Mouse (Mus musculus) frontal cortex, postnatal 25 days (tissue): Measurements from ENCODE around the gene Igf2bp3.

Experiments
- DNase-seq, 2 experiments: peaks; one replicate each; pipeline ENCODE4 v3.0.0; 2022; ENCODE audit warnings: low spot score in 2 of 2

Gene Igf2bp3

GRCm38 (mm10) chr6:49174616-49175015 lies 40.1 kb downstream of the Igf2bp3 start:
- no peak for DNase-seq

DNA sequence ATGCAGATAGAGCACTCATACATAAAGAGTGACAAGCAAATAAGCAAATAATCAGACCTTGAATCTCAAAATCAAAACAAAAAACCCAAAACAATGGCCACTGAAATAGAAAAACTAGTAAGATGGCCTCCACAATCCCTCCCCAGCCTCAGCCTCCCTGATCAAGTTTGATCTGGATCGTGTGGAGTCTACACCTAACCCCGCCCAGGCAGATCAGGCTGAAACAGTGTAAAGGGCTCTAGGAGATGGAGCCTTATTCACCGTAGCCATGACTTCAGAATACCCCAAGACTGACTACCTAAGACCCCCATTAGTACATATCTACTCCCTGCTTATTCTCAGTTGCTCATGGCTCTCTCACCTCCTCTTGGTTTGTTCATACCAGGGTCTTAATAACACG lies 41.1 kb downstream of the Igf2bp3 start:
- DNase-seq: no peak

GRCm38 (mm10) chr6:49173265-49173664 lies 41.5 kb downstream of the Igf2bp3 start:
- DNase-seq: no peak

DNA sequence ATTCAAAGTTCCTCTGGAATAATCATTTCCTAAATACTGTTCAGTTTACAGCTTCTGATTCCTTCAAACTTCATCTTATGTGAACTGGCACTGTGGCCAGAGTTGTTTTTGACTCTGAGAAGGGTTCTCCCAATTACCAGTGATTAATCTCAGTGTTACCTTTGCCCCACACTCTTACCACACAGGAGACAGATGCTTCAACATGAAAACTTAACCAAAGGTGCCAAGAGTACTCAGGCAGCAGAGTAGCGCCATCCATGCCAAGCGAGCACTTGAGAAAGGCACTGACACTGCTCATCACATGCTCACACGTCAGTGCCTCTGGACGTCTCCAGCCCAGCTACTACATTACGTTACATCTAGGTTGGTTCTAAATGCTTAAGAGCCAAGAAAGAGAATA lies 43.5 kb downstream of the Igf2bp3 start:
- no peak for DNase-seq

GRCm38 (mm10) chr6:49168648-49169047 lies 46.1 kb downstream of the Igf2bp3 start:
- no peak for DNase-seq

- DNase-seq: no peak
These were observed 47.4 kb downstream of the Igf2bp3 start for GRCm38 (mm10) chr6:49167406-49167805.

DNA sequence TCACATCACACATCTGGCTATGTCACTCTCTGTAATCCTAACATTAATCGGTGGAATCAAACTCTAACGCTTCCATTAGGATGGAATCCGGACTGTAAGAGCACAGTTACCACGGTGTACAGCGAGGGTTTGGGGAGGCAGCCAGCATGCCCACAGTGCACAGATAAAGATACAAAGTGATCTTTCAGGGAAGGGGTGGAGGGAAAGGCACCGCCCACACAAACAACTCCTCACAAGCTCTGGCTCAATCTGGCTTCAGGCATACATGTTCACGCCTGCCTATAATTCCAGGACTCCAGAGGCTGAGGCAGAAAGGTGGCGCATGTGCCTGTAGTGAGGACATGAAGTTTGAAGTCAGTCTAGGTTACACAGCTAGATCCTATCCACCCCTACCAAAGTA lies 48.4 kb downstream of the Igf2bp3 start:
- DNase-seq: no peak

DNA sequence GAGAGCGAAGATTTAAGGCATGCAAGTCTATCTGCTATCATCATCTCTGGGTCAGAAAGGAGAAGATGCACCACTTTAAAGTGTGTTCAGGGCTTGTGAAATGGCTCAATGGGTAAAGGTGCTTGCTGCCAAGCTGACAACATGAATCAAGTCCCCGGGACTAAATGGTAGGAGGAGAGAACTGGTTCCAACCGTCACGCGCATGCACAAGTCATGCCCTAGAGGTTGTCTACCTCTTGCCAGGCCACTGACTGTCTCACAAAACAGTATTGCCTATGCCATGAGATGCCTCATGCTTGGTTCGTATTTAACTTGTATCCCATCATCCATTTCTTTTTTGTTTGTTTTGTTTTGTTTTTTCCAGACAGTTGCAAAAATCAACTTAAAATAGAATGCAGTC lies 48.9 kb downstream of the Igf2bp3 start:
- no peak for DNase-seq

GRCm38 (mm10) chr6:49165101-49165500 lies 49.7 kb downstream of the Igf2bp3 start:
- DNase-seq: no peak

DNA sequence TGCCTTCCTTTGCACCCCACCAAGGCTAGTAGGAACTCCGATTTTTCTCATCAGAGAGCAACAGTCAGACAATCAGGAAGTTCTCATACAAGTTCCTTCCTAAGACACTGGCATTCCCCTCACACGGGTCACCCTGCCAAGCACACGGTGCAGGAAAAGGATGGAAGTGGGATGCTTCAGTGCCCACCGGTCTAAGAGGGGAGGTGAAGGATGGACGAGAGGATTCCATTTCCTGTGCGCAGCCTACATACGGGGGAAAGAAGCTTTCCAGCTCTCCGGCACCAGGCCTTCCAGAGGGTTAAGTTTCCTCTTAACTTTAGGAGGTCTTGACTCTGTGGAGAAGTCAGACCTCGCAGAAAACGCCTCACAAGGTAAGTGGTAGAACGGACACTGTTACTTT lies 50.1 kb downstream of the Igf2bp3 start:
- DNase-seq: no peak

GRCm38 (mm10) chr6:49159971-49160370 lies 54.8 kb downstream of the Igf2bp3 start:
- no peak for DNase-seq

DNA sequence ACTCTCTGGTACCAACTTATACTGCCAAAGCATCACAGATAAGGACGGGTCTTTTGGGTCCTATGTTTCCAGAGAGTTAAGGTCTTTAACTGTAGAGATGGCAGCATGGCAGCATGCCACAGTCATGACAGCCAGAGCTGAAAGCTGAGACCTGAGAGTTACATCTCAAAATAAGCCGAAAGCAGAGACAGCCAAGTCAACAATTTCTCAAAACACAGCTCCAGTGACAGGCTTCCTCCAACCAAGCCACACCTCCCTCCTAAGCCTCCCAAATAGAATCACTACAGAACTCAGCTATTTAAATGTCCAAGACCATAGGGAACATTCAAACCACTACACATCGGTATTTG lies 58.0 kb downstream of the Igf2bp3 start:
- no peak for DNase-seq

GRCm38 (mm10) chr6:49156170-49156825 lies 58.5 kb downstream of the Igf2bp3 start:
- DNase-seq: no peak

DNA sequence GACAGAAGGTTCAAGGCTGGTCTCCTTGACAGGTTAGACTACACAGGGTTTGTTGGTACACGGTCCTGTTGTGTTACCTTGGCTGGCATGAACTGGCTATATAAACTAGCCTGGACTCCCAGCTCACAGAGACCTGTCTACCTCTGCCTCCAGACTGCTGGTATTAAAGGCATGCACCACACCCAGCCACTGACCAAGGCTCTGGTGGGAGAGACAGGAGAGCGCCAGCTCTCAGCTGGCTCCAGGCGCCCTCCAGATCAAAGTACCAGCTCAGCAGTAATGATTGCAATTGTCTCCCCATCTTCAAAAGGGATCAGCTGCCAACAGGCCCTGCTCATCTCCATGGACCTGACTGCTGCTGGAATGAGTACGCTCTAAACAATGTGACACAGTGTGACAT lies 63.3 kb downstream of the Igf2bp3 start:
- no peak for DNase-seq

- DNase-seq: no peak
These were observed 64.2 kb downstream of the Igf2bp3 start for GRCm38 (mm10) chr6:49150349-49151229.

DNA sequence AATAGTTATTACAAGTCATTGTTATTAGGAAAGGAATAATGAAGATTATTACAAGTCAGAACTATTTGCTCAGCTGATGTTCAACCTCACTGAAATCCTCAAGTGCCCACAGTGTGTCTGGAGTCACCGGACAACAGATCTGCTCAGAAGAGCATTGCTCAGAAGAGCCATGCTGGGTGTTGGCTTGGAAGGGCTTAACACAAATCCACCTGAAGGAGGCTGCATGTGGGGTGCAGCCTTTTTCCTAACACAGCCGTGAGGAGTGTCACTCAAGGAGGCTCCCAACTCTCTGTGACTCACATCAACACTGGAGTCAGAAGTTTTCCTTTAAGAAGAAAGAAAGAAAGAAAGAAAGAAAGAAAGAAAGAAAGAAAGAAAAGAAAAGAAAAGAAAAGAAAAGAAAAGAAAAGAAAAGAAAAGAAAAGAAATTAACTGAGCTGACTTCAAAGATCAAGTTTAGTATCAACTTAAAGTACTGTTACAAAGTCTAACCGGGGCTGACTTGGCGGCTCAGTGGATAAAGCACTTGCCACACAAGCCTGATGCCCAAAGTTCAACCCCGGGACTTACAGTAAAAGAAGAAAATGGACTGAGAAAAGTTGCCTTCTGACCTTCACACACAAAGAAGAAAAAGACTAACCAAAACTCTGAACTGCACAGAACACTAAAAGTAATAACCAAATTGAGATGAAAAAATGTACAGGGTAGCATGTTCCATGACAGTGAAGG lies 65.4 kb downstream of the Igf2bp3 start:
- no peak for DNase-seq

DNA sequence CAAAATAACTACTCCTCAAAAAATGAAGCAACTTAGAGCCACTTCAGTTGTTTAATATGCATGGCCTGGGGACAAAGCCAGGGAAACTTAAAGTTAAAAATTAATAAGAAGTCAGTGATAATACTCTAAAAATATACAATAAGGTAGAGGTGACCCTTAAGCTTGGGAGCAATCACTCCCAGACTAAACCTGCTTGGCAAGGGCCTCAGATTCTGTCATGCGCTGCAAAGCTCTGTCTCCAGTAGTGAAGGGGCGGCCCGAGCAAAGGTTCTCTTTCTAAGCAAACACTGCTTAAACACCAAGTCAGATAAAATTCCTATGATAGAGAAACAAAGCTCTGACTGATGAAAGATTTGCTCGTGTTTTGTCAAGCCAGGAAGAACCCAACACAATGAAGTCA lies 66.0 kb downstream of the Igf2bp3 start:
- DNase-seq: no peak

DNA sequence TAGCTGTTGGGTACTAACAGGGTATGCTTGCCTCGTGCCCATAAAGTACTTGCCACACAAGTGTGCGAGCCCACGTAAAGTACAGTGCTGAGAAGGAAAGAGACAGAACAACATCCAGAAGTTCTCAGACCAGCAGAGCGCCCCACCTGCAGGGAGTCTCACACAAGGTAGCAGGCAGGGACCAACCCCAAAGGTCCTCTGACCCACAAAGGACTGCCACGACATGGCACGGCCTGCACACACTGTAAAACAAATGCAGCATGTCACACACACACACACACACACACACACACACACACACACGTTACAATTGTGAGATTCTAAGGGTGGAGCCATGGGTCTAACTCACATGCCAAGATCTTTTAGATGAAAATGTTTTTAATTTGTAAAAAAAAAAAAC lies 66.4 kb downstream of the Igf2bp3 start:
- no peak for DNase-seq

- DNase-seq: no peak
These were observed 68.3 kb downstream of the Igf2bp3 start for GRCm38 (mm10) chr6:49146461-49146860.

DNA sequence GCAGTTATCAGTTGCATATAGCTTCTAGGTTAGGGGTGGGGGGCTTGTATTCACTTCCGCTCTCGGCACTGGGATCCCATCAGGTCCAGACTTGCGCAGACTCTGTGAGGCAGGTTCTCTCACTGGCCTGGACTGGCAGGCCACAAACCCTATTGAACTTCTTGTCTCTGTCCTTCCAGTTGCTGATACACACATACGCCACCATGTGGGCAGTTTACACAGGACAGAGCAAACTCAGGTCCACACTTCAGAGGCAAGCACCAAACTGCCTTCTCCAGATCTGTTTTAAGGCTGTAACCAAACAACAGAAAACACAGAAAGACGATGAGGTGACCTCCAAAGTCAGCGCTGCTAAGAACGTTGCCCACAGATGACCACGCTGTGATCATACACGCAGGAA lies 72.3 kb downstream of the Igf2bp3 start:
- DNase-seq: peak in 1 of 2 experiments; percentile 4

DNA sequence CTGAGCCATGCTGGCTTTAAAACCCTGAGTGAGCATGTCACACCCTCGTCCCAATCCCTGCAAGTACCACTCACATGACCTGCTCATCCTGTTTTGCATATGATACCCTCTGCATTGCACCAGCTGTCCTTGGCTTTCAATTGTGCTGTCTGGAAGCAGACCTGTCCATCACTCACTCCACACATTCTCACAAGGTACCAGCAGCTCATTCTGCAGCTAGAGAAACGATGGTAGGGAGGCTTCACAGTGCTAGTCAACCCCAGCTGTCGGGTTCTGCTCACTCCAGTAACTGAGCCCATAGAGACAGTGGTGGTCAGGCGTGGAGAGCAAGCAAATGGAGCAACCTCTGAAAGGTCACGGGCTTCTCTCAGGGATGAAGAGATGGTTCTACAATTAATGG lies 73.6 kb downstream of the Igf2bp3 start:
- no peak for DNase-seq

DNA sequence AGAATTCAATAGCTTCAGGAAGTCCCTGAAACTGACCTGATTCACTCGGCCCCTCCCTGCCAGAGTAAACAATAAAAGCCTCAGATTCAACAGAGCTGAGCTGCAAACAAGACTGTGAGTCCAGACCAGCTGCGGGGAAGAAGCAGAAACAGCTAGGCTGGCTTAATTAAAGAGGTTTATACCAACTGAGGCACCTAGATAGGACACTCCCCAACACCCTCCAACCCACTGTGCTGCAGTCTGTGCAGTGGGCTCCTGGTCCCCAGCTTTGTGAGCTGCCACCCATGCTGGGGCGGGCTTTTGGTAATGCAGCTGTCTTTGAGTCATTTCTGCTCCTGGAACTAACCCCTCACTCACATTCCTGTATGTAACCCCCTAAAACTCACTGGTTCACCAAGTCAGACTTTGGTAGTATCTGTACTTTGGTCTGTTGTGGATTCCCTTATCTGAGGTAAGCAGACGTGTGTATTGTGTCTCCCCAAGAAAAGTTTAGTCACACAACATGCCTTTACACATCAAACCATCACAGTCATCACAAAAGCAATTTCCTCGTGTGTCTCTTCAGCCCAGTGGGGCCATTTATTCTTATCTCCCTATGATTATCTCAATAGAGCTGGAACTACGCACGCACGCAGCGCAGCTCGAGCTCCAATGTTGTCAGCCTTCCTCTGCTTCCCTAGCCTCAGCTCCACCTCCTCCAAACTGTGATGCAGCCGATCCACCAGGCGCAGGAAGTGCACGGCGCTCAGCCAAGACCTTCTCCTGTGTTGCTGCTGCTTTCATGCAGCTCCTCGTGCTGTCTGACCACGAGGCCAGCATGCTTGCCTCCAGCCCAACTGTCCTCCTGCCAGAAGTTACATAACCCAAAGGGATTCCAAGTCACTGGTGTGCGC lies 76.4 kb downstream of the Igf2bp3 start:
- no peak for DNase-seq
